Mouse (Mus musculus): ENCODE measurements around the gene Gm9195. TPM values are rescaled to one million over a fixed set of nuclear protein-coding genes. Genes with fewer than 3 reads are reported as not detected.

Gene Gm9195
- not detected for total RNA-seq (2021)
- long read RNA-seq, experiment 1, result 0 reads
- long read RNA-seq, experiment 2, result 0 reads

DNA sequence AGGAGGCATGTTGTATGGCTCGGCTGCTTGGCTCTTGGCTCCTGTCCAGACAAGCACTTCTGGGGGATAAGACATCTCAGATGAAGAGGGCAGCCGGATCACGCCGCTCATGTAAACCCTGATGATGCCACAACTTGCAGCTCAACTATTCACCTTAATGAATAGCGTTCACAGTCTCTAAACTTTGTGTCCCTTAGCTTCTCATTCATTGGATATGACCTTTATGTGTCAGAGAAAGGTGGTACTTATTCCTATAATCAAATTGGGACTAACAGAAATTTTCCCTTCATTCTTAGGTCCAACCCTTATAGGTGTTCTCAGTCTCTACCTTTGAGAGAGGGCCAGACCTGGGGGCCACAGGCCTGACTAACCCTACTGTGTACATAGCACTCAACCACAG, at the start of gene Gm9195:
Gene Gm9195, minus strand, starts transcription at position 101 of the 400 bp plus-strand sequence.
- no peak for DNase-seq

DNA sequence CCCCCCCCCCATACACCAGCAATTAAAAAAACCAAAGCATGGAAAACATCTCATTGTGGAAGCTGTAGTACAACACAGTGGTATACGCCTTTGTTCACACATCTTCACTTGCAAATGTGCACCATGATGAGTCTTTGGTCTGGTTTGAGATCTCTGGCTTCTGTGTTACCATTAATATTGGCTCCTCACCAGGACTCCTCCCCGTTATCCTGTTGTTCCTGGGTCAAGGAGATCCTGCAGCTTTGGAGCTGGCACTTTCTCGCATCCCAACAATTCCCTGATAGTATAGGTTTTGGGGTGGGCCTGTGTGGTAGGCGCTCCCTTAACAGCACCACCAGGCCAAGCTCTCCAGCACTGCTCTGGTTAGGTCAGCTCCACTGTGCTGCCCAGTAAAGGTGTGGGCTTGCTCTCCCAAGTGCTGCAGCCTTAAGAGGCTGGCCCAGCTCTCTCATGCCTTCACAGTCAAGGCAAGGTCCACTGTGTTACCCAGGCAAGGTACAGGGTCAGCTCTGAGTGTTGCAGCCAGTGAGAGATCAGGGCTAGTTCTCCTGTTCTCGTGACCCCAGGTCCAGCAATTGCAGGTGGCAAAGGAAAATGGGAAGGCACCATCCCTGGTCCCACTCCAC, 44.9 kb upstream of the Gm9195 start:
- DNase-seq, result no peak

DNA sequence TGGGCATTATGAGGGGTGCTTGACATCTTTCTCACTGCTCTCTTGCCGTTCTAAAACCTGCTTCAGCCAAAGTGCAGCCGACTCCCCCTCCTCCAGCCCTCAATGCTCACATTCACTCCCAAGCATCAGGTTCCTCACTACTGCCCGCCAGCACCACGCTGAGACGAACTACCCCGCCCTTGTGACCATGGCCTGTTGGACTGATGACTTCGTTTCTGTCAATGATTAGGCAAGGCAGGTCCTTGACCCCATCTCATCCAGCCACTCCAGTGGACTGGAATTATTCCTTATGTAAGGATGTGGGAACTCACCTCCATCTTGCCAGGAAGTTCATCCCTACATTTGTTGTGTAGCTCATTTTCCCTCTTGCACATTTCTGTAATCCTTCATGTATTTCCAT, 42.2 kb upstream of the Gm9195 start:
- no peak for DNase-seq

DNA sequence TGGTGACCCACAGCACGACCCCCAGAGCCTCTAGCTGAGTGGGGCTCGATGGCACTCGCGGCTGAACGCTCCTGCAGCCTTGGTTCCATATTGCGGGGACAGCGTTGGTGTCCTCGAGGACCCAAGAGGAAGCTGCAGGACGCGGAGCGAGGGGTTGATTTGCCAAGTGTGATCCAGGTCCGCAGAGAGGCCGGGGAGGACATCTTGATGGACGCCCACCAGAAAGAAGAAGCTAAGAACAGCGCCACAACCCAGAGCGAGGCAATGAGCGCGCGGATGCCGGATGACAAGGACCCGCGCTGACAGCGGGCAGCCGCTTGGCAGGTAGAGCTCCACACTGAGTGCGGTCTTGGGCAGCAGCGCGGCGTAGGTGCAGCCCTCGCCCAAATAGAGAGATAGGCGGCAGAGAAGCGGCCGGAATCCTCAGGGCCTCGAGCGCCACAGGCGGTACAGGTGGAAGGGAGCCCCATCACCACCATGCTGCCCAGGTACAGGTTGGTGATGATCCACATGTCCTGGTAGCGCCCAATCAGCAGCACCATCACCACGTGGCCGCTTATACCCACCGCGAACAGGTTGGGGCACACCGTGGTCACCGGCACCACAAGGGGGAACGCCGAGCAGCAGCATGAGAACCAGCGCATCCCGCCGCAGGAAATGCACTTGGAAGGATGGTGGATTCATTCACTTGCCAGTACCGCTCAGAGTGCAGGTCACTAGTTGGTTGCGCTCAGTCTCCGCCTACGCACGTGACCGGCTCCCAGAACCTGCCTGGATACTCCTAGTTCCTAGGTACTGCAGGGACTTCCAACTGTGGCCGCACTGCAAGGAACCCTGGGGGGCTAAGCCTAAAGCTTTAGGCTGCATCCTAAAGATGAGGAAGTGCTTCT, 40.6 kb upstream of the Gm9195 start:
- peak; percentile 30 for DNase-seq

DNA sequence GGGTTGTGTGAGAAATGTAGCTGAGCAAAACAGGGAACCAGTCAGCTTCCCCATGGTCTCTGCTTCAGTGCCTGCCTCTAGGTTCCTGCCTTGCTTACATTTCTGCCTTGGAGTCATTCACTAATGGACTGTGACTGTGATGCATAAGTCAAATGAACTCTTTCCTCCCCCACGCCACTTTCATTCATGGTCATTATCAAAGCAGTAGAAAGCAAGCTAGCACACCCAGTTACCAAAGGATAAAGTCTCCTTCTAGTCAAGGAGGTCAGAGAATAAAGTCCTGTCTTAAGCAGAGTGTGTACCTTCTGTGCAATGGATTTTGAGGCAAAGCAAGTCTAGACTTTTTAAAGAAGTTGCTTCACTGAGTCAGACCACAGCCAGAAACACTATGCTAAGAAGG, 35.5 kb upstream of the Gm9195 start:
- no peak for DNase-seq

DNA sequence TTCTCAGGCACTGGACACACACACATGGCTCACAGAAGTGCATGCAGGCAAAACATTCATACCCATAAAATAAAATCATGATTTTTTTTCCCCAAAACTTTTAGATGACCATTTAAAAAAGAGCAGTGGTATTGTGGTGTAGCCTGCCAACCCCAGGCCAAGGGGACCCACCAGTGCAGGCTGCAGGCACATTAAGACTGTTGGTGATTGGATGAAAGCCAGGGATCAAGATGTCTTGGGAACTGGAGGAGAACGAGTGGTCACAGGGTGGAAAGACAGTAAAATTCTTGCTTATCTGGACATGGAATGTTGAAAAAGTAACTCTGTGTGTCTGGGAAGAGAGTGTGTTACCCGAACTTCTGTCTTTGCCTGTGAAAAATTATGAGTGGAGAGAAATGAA, 27.9 kb upstream of the Gm9195 start:
- DNase-seq, result no peak

DNA sequence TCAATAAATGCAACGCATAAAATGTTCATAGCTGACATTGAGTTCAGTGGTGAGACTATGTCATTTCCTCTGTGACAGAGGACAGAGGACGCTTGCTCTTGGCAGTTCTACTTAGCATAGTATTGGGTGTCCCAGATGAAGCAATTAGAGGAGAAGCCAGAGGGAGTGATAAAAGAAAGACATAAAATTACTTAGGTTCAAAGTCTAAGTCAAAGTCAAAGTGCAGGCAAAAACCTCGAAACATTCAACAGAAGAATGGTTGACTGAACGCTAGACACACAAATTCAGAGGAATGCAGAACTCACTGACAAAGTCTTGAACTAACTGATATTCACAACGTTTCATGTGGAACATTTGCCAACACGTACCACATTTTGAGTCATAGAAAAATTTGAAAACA, 27.1 kb upstream of the Gm9195 start:
- no peak for DNase-seq

DNA sequence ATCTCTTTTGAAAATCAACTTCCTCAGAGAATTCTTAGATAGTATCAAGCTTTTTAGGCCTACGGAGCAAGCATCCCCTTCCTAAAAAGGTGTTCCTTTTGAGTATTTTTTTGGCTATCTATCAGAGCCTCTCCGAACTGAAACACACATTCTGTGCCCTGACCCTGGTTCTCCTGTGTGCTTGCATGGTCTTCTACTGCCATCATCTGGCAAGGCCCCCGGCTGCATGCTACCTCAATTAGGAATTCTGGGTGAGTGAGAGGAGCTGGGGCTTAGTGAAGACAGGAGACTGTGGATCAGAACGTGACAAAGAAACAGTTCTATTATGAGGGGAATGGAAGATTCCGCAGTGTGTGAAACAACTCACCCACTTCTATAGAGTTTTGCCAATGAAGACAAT, 24.7 kb upstream of the Gm9195 start:
- DNase-seq, result peak; percentile 57

DNA sequence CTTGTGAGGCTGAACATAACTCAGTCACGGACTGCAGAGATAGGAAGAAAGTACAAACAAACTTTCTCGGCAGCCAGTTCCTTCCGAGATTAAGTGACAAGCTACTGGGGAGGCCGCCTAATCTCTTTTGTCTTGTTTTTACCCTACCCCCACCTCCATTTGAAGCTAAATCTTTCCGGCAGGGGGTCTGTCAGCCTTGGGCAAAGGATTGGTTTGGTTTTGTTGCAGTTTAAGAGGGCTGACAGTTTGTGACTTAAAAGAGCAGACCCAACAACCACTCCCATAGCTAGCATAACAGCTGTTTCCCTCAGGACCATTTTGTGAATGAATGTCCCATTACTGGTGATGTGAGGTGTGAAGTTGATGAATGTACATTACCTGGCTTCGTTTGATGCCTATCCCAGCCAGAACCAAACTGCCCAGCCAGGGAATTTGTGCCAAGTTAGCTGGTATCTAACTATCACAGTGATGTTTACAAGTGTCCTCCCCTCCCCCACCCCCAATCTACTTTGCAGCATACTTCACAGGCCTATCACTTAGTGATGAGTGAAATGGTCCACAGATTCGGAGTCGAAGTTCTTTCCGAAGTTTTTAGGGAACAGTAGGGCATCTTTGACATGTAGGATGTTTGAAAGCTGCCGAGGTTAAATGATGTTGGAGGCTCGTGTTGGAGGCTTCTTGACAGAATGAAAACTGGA, 15.2 kb upstream of the Gm9195 start:
- DNase-seq, result no peak

DNA sequence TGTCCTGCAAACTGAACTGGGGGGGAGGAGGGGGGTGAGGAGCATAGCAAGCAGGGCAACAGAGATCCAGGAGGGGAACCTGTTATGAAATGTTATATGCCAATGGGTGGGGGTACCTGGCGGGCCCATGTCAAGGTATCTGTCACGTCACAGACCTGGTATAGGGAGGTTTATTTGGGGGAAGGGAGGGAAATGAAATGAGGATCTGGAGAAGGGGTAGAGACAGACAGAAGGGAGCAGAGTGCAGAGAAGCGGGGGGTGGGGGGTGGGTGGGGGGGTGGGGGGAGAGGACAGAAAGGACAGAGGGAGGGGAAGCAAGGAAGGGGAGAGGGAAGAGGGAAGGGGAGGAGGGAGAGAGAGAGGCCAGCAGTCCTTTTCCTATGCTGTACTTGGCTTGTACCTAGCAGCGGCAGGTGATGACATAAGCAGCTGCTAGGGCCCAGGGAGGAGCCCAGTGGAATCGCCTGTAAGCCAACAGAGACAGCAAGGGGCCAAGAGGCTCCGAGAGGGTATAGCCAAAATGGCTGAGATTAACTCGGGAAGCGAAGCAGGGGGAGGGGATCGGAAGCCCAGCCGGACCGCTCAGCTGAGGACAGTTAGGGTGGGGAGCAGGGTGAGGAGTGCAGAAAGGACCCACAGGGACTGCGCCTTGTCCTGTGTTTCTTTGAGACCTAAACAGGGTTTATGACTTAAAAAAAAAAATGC, 14.5 kb upstream of the Gm9195 start:
- peak; percentile 7 for DNase-seq

DNA sequence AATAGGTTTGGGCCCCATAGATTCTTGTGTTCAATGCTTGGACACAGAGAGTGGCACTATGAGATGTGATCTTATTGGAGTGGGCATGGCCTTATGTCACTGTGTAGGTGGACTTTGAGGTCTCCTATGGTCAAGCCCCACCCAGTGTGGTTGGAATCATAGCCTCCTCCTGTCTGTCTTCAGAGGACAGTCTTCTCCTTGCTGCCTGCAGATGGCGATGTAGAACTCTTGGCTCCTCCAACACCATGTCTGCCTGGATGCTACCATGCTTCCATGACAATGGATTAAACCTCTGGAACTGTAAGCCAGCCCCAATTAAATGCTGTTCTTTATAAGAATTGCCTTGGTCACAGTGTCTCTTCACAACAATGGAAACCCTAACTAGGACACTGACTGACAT, 13.3 kb upstream of the Gm9195 start:
- no peak for DNase-seq

DNA sequence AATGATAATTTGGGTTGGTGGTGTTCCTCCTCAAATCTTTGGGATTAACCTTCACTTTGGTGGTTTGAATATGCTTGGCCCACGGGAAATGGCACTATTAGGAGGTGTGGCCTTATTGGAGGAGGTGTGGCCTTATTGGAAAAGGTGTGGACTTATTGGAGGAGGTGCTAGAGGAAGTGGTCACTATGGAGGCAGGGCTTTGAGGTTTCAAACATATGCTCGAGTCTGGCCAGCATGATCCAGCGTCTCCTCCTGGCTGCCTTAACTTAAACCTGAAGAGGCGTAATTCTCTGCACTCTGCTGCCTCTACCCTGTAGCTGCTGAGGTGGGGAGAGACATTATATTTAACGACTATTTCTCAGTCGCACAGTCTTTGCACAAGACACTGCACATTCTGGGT, 11.6 kb upstream of the Gm9195 start:
- DNase-seq, result no peak

DNA sequence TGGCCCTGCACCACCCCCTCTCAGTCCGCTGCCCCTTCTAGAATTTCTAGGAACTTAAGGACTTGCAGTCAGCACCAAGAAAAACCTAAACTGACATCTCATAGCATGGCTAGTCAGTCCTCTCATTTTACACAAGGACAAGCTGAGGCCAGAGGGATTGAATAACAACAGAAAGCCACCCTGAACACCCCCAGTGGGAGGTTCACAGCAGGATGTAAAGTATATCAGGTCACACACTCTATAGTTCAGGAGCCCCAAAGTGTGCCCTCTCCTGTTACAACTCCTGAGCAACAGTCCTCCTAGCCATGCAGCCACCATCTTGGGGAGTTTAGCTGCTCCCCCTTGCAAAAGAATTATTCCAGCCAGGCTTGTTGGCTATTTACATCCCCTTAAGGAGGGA, 2.1 kb upstream of the Gm9195 start:
- no peak for DNase-seq

DNA sequence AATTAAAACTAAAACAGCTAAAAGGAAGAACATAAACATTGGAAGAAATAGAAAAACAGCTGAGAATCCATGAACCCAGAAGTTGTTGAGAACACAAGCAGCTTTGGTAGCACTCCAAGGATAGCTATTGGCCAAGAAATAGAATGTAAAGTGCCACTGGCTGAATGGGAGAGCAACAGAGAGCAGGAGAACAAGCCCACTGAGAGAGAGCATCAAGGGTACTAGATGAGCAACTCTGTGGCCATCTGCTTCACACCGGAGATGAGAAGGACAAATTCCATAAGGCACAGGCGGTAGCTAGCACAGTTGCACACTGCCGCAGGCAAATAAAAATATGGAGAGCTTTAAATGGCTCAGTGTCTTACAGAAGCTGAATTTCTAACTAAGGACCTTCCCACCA, 1.3 kb downstream of the Gm9195 start:
- DNase-seq, result no peak

DNA sequence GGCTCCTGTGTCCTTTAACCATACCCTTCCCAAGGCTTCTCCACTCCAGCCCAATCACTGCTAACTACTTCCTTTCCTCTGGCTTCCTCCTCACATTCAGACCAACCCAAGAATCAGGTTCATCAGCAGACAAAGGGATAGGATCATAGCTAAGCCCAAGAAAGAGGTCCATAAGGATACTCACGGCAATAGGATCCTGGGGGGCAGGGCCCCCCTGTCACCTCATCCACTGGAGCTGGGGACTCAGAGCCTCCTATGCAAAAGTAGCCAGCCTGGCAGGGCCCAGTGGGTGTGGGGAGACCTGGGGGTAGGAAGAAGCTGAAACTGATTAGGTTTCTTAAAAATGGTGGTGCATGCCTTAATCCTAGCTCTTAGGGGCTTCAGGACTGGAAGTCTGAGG, 17.1 kb downstream of the Gm9195 start:
- no peak for DNase-seq

DNA sequence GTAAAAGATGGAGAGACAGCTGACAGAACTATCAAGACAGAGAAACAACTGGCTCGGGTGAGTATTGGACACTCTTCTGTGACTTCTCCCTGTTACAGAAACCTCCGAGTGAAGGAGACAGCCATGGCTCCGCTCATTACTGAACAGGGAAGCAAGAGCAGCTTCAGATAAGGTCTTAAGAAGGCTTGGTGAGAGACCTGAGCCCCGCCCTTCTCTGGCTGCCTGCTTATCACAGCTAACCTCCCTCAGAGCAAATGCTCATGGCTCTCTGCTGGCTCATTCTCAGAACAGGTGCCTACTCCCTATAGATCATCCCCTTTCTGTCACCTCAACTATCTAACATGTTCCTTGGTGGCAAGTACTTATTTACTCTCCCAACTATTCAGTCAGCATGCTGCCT, 23.2 kb downstream of the Gm9195 start:
- DNase-seq, result no peak

DNA sequence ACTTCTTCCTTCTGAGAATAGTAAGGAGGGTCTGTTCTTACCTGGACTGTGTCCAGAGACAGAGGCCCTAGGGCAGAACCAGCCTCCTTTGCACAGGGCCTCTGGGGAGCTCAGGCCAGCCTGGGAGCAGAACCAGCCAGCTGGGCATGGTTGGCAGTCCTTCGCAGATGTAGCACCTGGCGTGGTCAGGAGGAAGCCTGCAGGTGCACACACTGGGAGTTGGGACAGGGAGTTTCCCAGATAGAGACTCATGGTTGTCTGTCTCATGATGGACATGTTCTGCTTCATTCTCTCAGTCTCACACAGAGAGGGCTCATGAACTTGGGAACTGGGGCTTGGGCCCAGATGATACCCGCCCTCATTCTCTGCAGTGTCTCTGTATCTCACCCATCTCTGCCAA, 25.3 kb downstream of the Gm9195 start:
- no peak for DNase-seq

DNA sequence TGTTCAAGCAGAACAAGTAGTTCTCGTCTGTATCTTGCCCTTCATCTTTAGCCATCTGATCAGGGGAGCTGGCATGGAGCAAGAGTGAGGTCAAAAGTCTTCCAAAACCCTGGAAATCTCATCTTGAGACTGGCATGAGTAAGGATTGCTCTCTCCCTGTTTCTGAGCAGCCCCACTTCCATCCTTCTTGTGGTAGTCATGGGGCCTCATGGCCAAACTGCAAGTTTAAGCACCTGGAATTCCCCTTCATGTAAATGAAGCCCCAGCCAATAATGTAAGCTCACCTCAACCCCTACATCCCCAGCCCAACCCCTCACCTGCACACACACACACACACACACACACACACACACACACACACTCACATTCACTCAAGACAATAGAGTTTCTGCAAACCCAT, 30.0 kb downstream of the Gm9195 start:
- DNase-seq, result no peak

DNA sequence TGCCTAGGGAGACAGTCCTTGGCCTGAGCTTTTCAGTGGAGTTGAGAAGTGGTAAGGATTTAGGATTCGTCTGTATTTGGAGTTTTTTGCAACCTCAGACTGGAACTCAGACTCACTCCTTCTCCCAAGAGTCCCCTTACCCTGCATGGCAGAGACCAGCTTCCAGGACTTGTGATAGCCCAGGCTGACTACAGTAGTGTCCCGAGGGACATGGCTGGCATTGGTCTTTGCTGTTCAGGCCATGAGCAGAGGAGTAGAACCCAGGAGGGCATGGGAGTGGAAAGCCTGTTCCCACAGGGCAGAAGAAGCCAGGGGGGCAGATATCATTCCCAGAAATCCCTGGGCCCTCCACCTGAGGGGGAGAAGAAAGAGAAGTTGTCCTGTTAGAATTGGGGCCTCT, 31.3 kb downstream of the Gm9195 start:
- peak; percentile 56 for DNase-seq

DNA sequence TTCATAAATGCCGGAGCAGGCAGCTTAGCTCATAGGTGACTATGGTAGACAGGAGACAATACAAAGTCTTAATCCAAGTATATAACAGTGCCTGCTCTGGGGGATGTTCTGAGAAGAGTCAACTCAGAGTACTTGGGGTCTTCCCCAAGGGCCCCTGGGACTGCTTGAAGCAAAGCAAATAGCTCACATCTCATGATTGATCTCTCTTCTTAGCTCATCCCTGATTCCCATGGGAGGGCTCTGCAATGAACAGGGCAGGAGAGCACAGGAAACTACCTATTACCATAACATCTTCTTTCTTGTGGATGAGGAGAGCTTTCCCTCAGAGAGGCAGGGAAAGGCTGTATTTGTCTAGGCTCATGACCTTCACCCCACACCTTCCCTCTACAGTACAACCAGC, 32.7 kb downstream of the Gm9195 start:
- DNase-seq, result no peak

DNA sequence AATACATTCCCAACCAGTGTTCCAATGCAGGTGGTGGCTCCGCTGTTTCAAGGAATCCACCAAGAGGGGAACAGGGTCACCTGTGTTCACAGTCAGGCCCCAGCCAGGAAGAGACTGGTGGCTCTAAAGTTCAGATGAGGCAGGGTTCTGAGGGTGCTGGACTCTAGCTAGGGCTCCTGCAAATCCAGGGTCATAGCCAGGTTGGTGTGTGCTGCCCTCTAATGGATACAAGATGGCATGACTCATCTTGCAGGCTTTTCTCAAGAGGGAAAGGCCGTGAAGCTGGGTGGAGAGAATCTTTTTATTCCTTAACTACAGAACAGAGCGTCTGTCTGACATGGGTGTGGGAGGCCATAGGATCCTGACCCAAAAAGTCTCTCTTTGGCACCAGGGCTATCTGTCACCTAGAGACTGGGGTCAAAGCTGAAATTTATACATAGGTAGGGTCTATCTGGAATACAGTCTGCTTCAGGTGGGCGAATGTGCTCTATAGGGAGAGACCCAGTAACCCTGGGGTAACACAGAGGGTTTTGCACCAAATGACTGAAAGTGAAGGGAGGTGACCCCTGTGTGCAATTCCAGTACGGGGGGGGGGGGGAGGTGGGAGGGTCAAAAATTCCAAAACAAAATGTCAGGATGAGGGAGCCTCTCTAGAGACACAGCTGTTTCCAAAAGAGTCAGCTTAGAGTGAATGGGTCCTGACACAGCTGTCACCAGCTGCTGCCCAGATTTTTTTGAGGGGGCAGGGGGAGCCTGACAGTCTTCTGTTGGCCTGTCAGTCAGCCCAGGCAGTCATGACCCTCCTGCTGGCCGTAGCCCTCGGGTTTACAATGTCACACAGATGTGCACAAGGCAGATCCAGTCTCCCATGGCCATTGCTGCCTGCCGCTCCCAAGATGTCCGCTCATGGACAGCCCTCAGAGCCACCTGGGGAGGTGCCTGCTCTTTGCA, 44.2 kb downstream of the Gm9195 start:
- DNase-seq, result peak; percentile 35

Measured in adrenal gland, postnatal 10 days (tissue).